Mouse (Mus musculus): Measurements from ENCODE around the gene Ccdc158.

DNA sequence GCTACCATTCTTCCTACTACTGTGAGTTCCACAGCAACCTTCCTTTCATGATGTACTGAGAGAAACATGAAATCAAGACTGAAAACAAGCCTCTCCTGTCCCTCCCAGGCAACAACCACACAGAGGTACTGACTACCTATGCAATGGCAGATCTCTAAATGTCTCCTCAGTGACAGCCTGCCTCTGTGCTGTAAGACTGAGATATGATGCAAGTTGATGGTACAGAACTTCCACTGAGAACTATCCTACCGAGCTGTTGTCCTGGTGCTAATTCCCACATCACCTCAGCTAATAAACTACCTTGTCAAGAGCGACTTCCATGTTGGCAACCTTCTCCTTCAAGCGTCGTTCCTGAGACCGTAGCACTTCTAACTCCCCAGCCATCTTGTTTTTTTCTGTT lies 39.2 kb downstream of the Ccdc158 start:
- TF ChIP-seq CTCF (IDR thresholded peaks at IDR 0.05; ENCODE audit: control insufficient read depth, insufficient read depth, insufficient replicate concordance, low read depth, low read length) (no peak), POLR2A (IDR thresholded peaks at IDR 0.05; ENCODE audit: control insufficient read depth, low read depth, low read length) (no peak)
